ENCODE assay signal across 7 mouse cellular contexts in the genomic region with DNA sequence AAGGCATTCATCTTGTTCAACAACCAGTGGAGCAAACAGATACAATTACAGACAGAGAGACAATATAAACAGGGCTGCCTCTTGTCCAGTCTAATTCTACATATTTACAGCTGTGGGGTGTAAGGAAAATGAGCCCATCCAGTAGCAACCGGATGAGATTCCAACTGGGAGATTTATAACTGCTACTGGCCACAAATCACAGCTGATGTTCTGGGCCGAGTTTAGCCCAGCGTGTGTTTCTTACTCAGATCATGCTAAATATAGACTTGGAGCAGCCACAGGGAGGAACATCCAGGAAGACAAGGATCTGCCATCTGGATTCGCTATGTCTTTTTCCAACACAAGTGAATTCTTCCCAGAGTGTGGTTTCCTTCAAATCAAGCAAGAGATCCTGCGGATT. TPM values are rescaled to one million over a fixed set of nuclear protein-coding genes. Genes with fewer than 3 reads are reported as not detected.
DNase-seq lines count a peak whose midpoint lies in the region; ATAC-seq and TF ChIP-seq lines count a peak whose summit lies in the region.

No protein-coding gene starts in this region.

- no peaks in the 10 kb centered on the region for H3K36me3 ChIP-seq in midbrain, postnatal 0 days (ENCODE audit: insufficient read depth, low read length)
- no peaks in the 10 kb centered on the region for H3K36me3 ChIP-seq in midbrain, embryonic 16.5 days (ENCODE audit: control insufficient read depth, insufficient read depth, low read length)
- H3K36me3 ChIP-seq in heart, embryonic 13.5 days = no peaks in the 10 kb centered on the region

- no peak overlapping the region for H3K9ac ChIP-seq in midbrain, postnatal 0 days (replicated peaks; ENCODE audit: low read length, poor library complexity, severe bottlenecking)
- H3K9ac ChIP-seq in midbrain, embryonic 16.5 days (ENCODE audit: low read depth, low read length) = no peak overlapping the region
- H3K9ac ChIP-seq in heart, embryonic 13.5 days = 0 out of 2 replicates have a peak overlapping the region, but pooled peaks have one; percentile 24

- H3K9me3 ChIP-seq in midbrain, postnatal 0 days (ENCODE audit: low read length) = no peaks in the 10 kb centered on the region
- no peaks in the 10 kb centered on the region; the same call in 1 of the 2 replicates for H3K9me3 ChIP-seq in midbrain, embryonic 16.5 days (replicated peaks; ENCODE audit: control insufficient read depth, low read length, poor library complexity, severe bottlenecking)
- H3K9me3 ChIP-seq in heart, embryonic 13.5 days = peaks cover 9% of the 10 kb centered on the region; the same call in 1 of the 2 replicates

- no peak overlapping the region for H3K4me2 ChIP-seq in midbrain, postnatal 0 days (ENCODE audit: low read depth, low read length, poor library complexity, severe bottlenecking)
- no peak overlapping the region for H3K4me2 ChIP-seq in midbrain, embryonic 16.5 days (ENCODE audit: low read length)
- H3K4me2 ChIP-seq in heart, embryonic 13.5 days = no peak overlapping the region

- no peak overlapping the region for H3K4me3 ChIP-seq in midbrain, postnatal 0 days (ENCODE audit: low read depth, low read length)
- no peak overlapping the region for H3K4me3 ChIP-seq in midbrain, embryonic 16.5 days (ENCODE audit: low read depth, low read length)
- H3K4me3 ChIP-seq in heart, embryonic 13.5 days = no peak overlapping the region

- H3K27ac ChIP-seq in midbrain, postnatal 0 days (ENCODE audit: low read depth, low read length) = no peak overlapping the region
- no peak overlapping the region for H3K27ac ChIP-seq in midbrain, embryonic 16.5 days (ENCODE audit: low read length)
- H3K27ac ChIP-seq in heart, embryonic 13.5 days (replicated peaks) = no peak overlapping the region; the same call in 1 of the 2 replicates

- TF ChIP-seq CTCF in midbrain, postnatal 0 days (IDR thresholded peaks at IDR 0.05) = no peak

- DNase-seq in midbrain, postnatal 0 days (ENCODE audit: low spot score) = peak; percentile 21
- DNase-seq in layer of hippocampus, adult 9-11 months = peak; percentile 66
- DNase-seq in telencephalon, adult 2 months (ENCODE audit: low read depth, low spot score) = peak; percentile 88
- no peak for DNase-seq in urinary bladder, adult 18-20 months (ENCODE audit: low spot score in 2 of 2)
- DNase-seq in cerebellum, postnatal 36 days = no peak

- no peaks in the 10 kb centered on the region for H3K27me3 ChIP-seq in midbrain, postnatal 0 days (ENCODE audit: insufficient read depth, low read length)
- H3K27me3 ChIP-seq in midbrain, embryonic 16.5 days (ENCODE audit: control insufficient read depth, insufficient read depth, low read depth, low read length) = no peaks in the 10 kb centered on the region
- no peaks in the 10 kb centered on the region for H3K27me3 ChIP-seq in heart, embryonic 13.5 days (replicated peaks)

- H3K4me1 ChIP-seq in midbrain, postnatal 0 days (ENCODE audit: insufficient read depth, low read length) = no peaks in the 10 kb centered on the region
- H3K4me1 ChIP-seq in midbrain, embryonic 16.5 days (ENCODE audit: control insufficient read depth, insufficient read depth, low read length) = no peaks in the 10 kb centered on the region
- H3K4me1 ChIP-seq in heart, embryonic 13.5 days = peaks cover 9% of the 10 kb centered on the region

- WGBS in midbrain, postnatal 0 days = 76% methylated on average over 5 of the region's 5 CpGs
- WGBS in midbrain, embryonic 16.5 days = 77% methylated on average over 5 of the region's 5 CpGs
- 46% methylated on average over 5 of the region's 5 CpGs for WGBS in heart, embryonic 13.5 days

- no peak for ATAC-seq in midbrain, postnatal 0 days (ENCODE audit: low FRiP score)
- ATAC-seq in midbrain, embryonic 16.5 days = no peak
- no peak for ATAC-seq in heart, embryonic 13.5 days (ENCODE audit: extremely low read depth, insufficient number of reproducible peaks, low FRiP score, low TSS enrichment)

RNA-seq across cellular contexts. Expression of gene Nxnl2, which starts 27.4 kb away (rescaled TPM):
- 3.4 and 6.7 TPM in 2 replicates for total RNA-seq in midbrain, postnatal 0 days (2014; rRNA removed)
- polyA plus RNA-seq in midbrain, postnatal 0 days (2015; fragmentation: Nextera tagmentation; extraction: Ambion mirVana) = 8.3 and 9.3 TPM in 2 replicates
- 3.2 and 3.9 TPM in 2 replicates for polyA plus RNA-seq in midbrain, embryonic 16.5 days (2015; fragmentation: Nextera tagmentation; extraction: Ambion mirVana)
- polyA plus RNA-seq in heart, embryonic 13.5 days (2015; fragmentation: Nextera tagmentation; extraction: Ambion mirVana) = 1.4 and 1.5 TPM in 2 replicates

Comparison
In these comparisons a context has a peak if more than half of its experiments do, and no peak if none do; other contexts are left out.
1. DNase-seq: peak in midbrain, postnatal 0 days (single experiment), layer of hippocampus, adult 9-11 months (single experiment) and telencephalon, adult 2 months (single experiment); none in urinary bladder, adult 18-20 months (0 of 2) and cerebellum, postnatal 36 days (0 of 2).